Mouse (Mus musculus): ENCODE data around the gene Xpot. TPM values are rescaled to one million over a fixed set of nuclear protein-coding genes. Genes with fewer than 3 reads are reported as not detected.
A peak's percentile ranks its signal among the peaks of the same experiment; 100 is the strongest.

Gene Xpot
- polyA plus RNA-seq, 1 experiment from 2014 or later = 28.7 TPM

GRCm38 (mm10) chr10:121646294-121646693, 20.2 kb upstream of the Xpot start:
- Histone ChIP-seq H3K9ac (ENCODE audit: low read length) (no peak overlapping the region), H3K4me3 (ENCODE audit: control insufficient read depth in 1 of 2, insufficient read depth in 1 of 2, low read depth in 1 of 2, low read length in 2 of 2) (no peak overlapping the region), H3K27ac (replicated peaks in 1 of 2; ENCODE audit: control insufficient read depth in 1 of 2, insufficient read depth in 1 of 2, low read depth in 2 of 2, low read length in 2 of 2) (no peak overlapping the region), H3K27me3 (ENCODE audit: control insufficient read depth, insufficient read depth, low read length) (peaks cover 24% of the 10 kb centered on the region), H3K4me1 (ENCODE audit: control insufficient read depth in 2 of 2, insufficient read depth in 2 of 2, low read length in 2 of 2) (peaks cover 2 to 12% of the 10 kb centered on the region in 2 experiments; a peak in 2 of 4 replicates), H3K36me3 (ENCODE audit: control insufficient read depth, insufficient read depth, low read length) (no peaks in the 10 kb centered on the region), H3K9me3 (ENCODE audit: control insufficient read depth, low read length) (no peaks in the 10 kb centered on the region), H3K4me2 (ENCODE audit: low read length) (no peak overlapping the region)
- WGBS = 49% methylated on average over 6 of the region's 6 CpGs
- ATAC-seq (ENCODE audit: insufficient number of reproducible peaks, insufficient read depth, low FRiP score, low read depth) = no peak

GRCm38 (mm10) chr10:121642054-121642947, 16.2 kb upstream of the Xpot start:
- no peaks in the 10 kb centered on the region for H3K9me3 ChIP-seq (ENCODE audit: control insufficient read depth, low read length)
- peak overlapping the region; percentile 68 for H3K9ac ChIP-seq (ENCODE audit: low read length)
- H3K27ac ChIP-seq (replicated peaks in 1 of 2; ENCODE audit: control insufficient read depth in 1 of 2, insufficient read depth in 1 of 2, low read depth in 2 of 2, low read length in 2 of 2) = no peak overlapping the region
- peaks cover 30% of the 10 kb centered on the region for H3K27me3 ChIP-seq (ENCODE audit: control insufficient read depth, insufficient read depth, low read length)
- H3K36me3 ChIP-seq (ENCODE audit: control insufficient read depth, insufficient read depth, low read length) = no peaks in the 10 kb centered on the region
- 7% methylated on average over 28 of the region's 28 CpGs for WGBS
- peak overlapping the region; percentile 100 for H3K4me2 ChIP-seq (ENCODE audit: low read length)
- H3K4me3 ChIP-seq (ENCODE audit: control insufficient read depth in 1 of 2, insufficient read depth in 1 of 2, low read depth in 1 of 2, low read length in 2 of 2) = peak overlapping the region; percentile 44 to 55
- H3K4me1 ChIP-seq (ENCODE audit: control insufficient read depth in 2 of 2, insufficient read depth in 2 of 2, low read length in 2 of 2) = peaks cover 6 to 18% of the 10 kb centered on the region in 2 experiments; a peak in 3 of 4 replicates
- ATAC-seq (ENCODE audit: insufficient number of reproducible peaks, insufficient read depth, low FRiP score, low read depth) = no peak

GRCm38 (mm10) chr10:121641272-121642053, 15.3 kb upstream of the Xpot start, which contains the start of gene D930020B18Rik:
TSS of gene D930020B18Rik (plus strand) at chr10:121641588.
- Histone ChIP-seq H3K4me3 (ENCODE audit: control insufficient read depth in 1 of 2, insufficient read depth in 1 of 2, low read depth in 1 of 2, low read length in 2 of 2) (peak within 1 kb of the TSS; percentile 44 to 55), H3K9me3 (ENCODE audit: control insufficient read depth, low read length) (no peaks in the 10 kb centered on the region), H3K4me1 (ENCODE audit: control insufficient read depth in 2 of 2, insufficient read depth in 2 of 2, low read length in 2 of 2) (peaks cover 6 to 18% of the 10 kb centered on the region in 2 experiments; a peak in 3 of 4 replicates), H3K4me2 (ENCODE audit: low read length) (peak within 1 kb of the TSS; percentile 100), H3K27me3 (ENCODE audit: control insufficient read depth, insufficient read depth, low read length) (peaks cover 30% of the 10 kb centered on the region), H3K9ac (ENCODE audit: low read length) (peak within 1 kb of the TSS; percentile 68), H3K27ac (replicated peaks in 1 of 2; ENCODE audit: control insufficient read depth in 1 of 2, insufficient read depth in 1 of 2, low read depth in 2 of 2, low read length in 2 of 2) (no peak within 1 kb of the TSS), H3K36me3 (ENCODE audit: control insufficient read depth, insufficient read depth, low read length) (no peaks in the 10 kb centered on the region)
- under 1% methylated on average over 68 of the region's 69 CpGs for WGBS
- ATAC-seq (ENCODE audit: insufficient number of reproducible peaks, insufficient read depth, low FRiP score, low read depth) = no peak

GRCm38 (mm10) chr10:121640944-121641271, 14.8 kb upstream of the Xpot start:
- Histone ChIP-seq H3K4me2 (ENCODE audit: low read length) (peak overlapping the region; percentile 100), H3K9ac (ENCODE audit: low read length) (peak overlapping the region; percentile 68), H3K9me3 (ENCODE audit: control insufficient read depth, low read length) (no peaks in the 10 kb centered on the region), H3K4me1 (ENCODE audit: control insufficient read depth in 2 of 2, insufficient read depth in 2 of 2, low read length in 2 of 2) (peaks cover 6 to 18% of the 10 kb centered on the region in 2 experiments; a peak in 3 of 4 replicates), H3K27me3 (ENCODE audit: control insufficient read depth, insufficient read depth, low read length) (peaks cover 30% of the 10 kb centered on the region), H3K4me3 (ENCODE audit: control insufficient read depth in 1 of 2, insufficient read depth in 1 of 2, low read depth in 1 of 2, low read length in 2 of 2) (peak overlapping the region; percentile 44 to 55), H3K27ac (replicated peaks in 1 of 2; ENCODE audit: control insufficient read depth in 1 of 2, insufficient read depth in 1 of 2, low read depth in 2 of 2, low read length in 2 of 2) (no peak overlapping the region), H3K36me3 (ENCODE audit: control insufficient read depth, insufficient read depth, low read length) (no peaks in the 10 kb centered on the region)
- ATAC-seq (ENCODE audit: insufficient number of reproducible peaks, insufficient read depth, low FRiP score, low read depth) = no peak
- WGBS = 17% methylated on average over 10 of the region's 10 CpGs

- no peaks in the 10 kb centered on the region for H3K9me3 ChIP-seq (ENCODE audit: control insufficient read depth, low read length)
- H3K9ac ChIP-seq (ENCODE audit: low read length) = 0 out of 2 replicates have a peak overlapping the region, but pooled peaks have one; percentile 68
- peak overlapping the region; percentile 100 for H3K4me2 ChIP-seq (ENCODE audit: low read length)
- H3K27ac ChIP-seq (replicated peaks in 1 of 2; ENCODE audit: control insufficient read depth in 1 of 2, insufficient read depth in 1 of 2, low read depth in 2 of 2, low read length in 2 of 2) = no peak overlapping the region
- peaks cover 30% of the 10 kb centered on the region for H3K27me3 ChIP-seq (ENCODE audit: control insufficient read depth, insufficient read depth, low read length)
- WGBS = 50% methylated on average over 6 of the region's 6 CpGs
- peaks cover 6 to 18% of the 10 kb centered on the region in 2 experiments; a peak in 3 of 4 replicates for H3K4me1 ChIP-seq (ENCODE audit: control insufficient read depth in 2 of 2, insufficient read depth in 2 of 2, low read length in 2 of 2)
- ATAC-seq (ENCODE audit: insufficient number of reproducible peaks, insufficient read depth, low FRiP score, low read depth) = no peak
- H3K4me3 ChIP-seq (ENCODE audit: control insufficient read depth in 1 of 2, insufficient read depth in 1 of 2, low read depth in 1 of 2, low read length in 2 of 2) = peak overlapping the region in 1 of 2 experiments; percentile 55; a peak in 1 of 4 replicates
- no peaks in the 10 kb centered on the region for H3K36me3 ChIP-seq (ENCODE audit: control insufficient read depth, insufficient read depth, low read length)
Observed at GRCm38 (mm10) chr10:121640150-121640930, 14.2 kb upstream of the Xpot start.

GRCm38 (mm10) chr10:121639573-121639972, 13.4 kb upstream of the Xpot start:
- H3K4me2 ChIP-seq (ENCODE audit: low read length) = no peak overlapping the region
- H3K4me3 ChIP-seq (ENCODE audit: control insufficient read depth in 1 of 2, insufficient read depth in 1 of 2, low read depth in 1 of 2, low read length in 2 of 2) = no peak overlapping the region
- WGBS = 88% methylated on average over 5 of the region's 5 CpGs
- no peaks in the 10 kb centered on the region for H3K9me3 ChIP-seq (ENCODE audit: control insufficient read depth, low read length)
- no peak overlapping the region for H3K9ac ChIP-seq (ENCODE audit: low read length)
- no peak for ATAC-seq (ENCODE audit: insufficient number of reproducible peaks, insufficient read depth, low FRiP score, low read depth)
- peaks cover 6 to 18% of the 10 kb centered on the region in 2 experiments; a peak in 3 of 4 replicates for H3K4me1 ChIP-seq (ENCODE audit: control insufficient read depth in 2 of 2, insufficient read depth in 2 of 2, low read length in 2 of 2)
- no peaks in the 10 kb centered on the region for H3K36me3 ChIP-seq (ENCODE audit: control insufficient read depth, insufficient read depth, low read length)
- H3K27me3 ChIP-seq (ENCODE audit: control insufficient read depth, insufficient read depth, low read length) = peaks cover 30% of the 10 kb centered on the region
- no peak overlapping the region for H3K27ac ChIP-seq (replicated peaks in 1 of 2; ENCODE audit: control insufficient read depth in 1 of 2, insufficient read depth in 1 of 2, low read depth in 2 of 2, low read length in 2 of 2)

- Histone ChIP-seq H3K36me3 (ENCODE audit: control insufficient read depth, insufficient read depth, low read length) (no peaks in the 10 kb centered on the region), H3K9me3 (ENCODE audit: control insufficient read depth, low read length) (no peaks in the 10 kb centered on the region), H3K4me3 (ENCODE audit: control insufficient read depth in 1 of 2, insufficient read depth in 1 of 2, low read depth in 1 of 2, low read length in 2 of 2) (no peak overlapping the region), H3K4me1 (ENCODE audit: control insufficient read depth in 2 of 2, insufficient read depth in 2 of 2, low read length in 2 of 2) (peaks cover 3 to 6% of the 10 kb centered on the region in 2 experiments; a peak in 2 of 4 replicates), H3K27ac (replicated peaks in 1 of 2; ENCODE audit: control insufficient read depth in 1 of 2, insufficient read depth in 1 of 2, low read depth in 2 of 2, low read length in 2 of 2) (no peak overlapping the region), H3K4me2 (ENCODE audit: low read length) (no peak overlapping the region), H3K9ac (ENCODE audit: low read length) (no peak overlapping the region), H3K27me3 (ENCODE audit: control insufficient read depth, insufficient read depth, low read length) (peaks cover 6% of the 10 kb centered on the region; the same call in 1 of the 2 replicates)
- ATAC-seq (ENCODE audit: insufficient number of reproducible peaks, insufficient read depth, low FRiP score, low read depth) = no peak
- WGBS = 78% methylated on average over 6 of the region's 6 CpGs
Observed at GRCm38 (mm10) chr10:121636276-121636675, 10.1 kb upstream of the Xpot start.

Measured in heart, embryonic 14.5 days (tissue).